Mouse (Mus musculus) neural tube, embryonic 14.5 days (tissue): ENCODE data around the gene Cacna1d. TPM values are rescaled to one million over a fixed set of nuclear protein-coding genes. Genes with fewer than 3 reads are reported as not detected.

Source experiments
- ATAC-seq: fragments of 200-750 bp; cut with Nextera tagmentation; 2 replicates; pipeline ENCODE4 v1.8.0; 2017; ENCODE audit warnings: low read depth, mild to moderate bottlenecking, moderate TSS enrichment, moderate library complexity
- H3K27ac ChIP-seq: fragments of 300-500 bp; sonication (generic); 2 replicates; pipeline ENCODE4 v1.5.1; 2014; ENCODE audit warnings: low read depth, mild to moderate bottlenecking, control low read depth, low read length, moderate library complexity, mixed read lengths
- H3K27me3 ChIP-seq: fragments of 300-500 bp; sonication (generic); 2 replicates; pipeline ENCODE4 v1.6.1; 2014; ENCODE audit warnings: low read length; ENCODE audit not compliant: control insufficient read depth, insufficient read depth
- H3K36me3 ChIP-seq: fragments of 300-500 bp; sonication (generic); 2 replicates; pipeline ENCODE4 v1.6.1; 2014; ENCODE audit warnings: low read length, mixed read lengths; ENCODE audit not compliant: control insufficient read depth, insufficient read depth
- H3K4me1 ChIP-seq: fragments of 300-500 bp; sonication (generic); 2 replicates; pipeline ENCODE4 v1.6.1; 2014; ENCODE audit warnings: low read length; ENCODE audit not compliant: control insufficient read depth, insufficient read depth
- H3K4me2 ChIP-seq: fragments of 300-500 bp; sonication (generic); 2 replicates; pipeline ENCODE4 v1.6.1; 2014; ENCODE audit warnings: mild to moderate bottlenecking, low read depth, low read length, control low read depth
- H3K4me3 ChIP-seq: fragments of 300-500 bp; sonication (generic); 2 replicates; pipeline ENCODE4 v1.5.1; 2014; ENCODE audit warnings: low read depth, low read length, control low read depth, mixed read lengths
- H3K9ac ChIP-seq: fragments of 300-500 bp; sonication (generic); replicated peaks from 2 replicates; pipeline ENCODE4 v1.6.1; 2014; ENCODE audit warnings: low read depth, mild to moderate bottlenecking, control low read depth, low read length, mixed read lengths
- H3K9me3 ChIP-seq: fragments of 300-500 bp; sonication (generic); 2 replicates; pipeline ENCODE4 v1.6.1; 2016; ENCODE audit warnings: low read length; ENCODE audit not compliant: control insufficient read depth
- WGBS: fragments of 180-500 bp; shearing (Covaris S2); extraction: QIAGEN DNeasy Blood & Tissue Kit; methylation state at CpG from one replicate; pipeline ENCODE4 v1.1.7; 2014; 5-methylcytosine and 5-hydroxymethylcytosine counted together
- polyA plus RNA-seq: library from polyadenylated mRNA; unstranded; fragments of >200 nt; fragmentation: Nextera tagmentation; extraction: Ambion mirVana; gene quantifications from 2 replicates; pipeline ENCODE4 v1.2.1, GENCODE M21; 2014

The Cacna1d gene
- polyA plus RNA-seq, 1 experiment from 2014 or later: 23.9 TPM

GRCm38 (mm10) chr14:30017794-30018462 is 473.3 kb downstream of the Cacna1d start:
- no peak for ATAC-seq
- no peak overlapping the region for H3K4me3 ChIP-seq
- H3K4me1 ChIP-seq: no peaks in the 10 kb centered on the region
- WGBS: 93% methylated on average over 8 of the region's 8 CpGs
- no peaks in the 10 kb centered on the region for H3K27me3 ChIP-seq
- no peak overlapping the region for H3K9ac ChIP-seq
- no peak overlapping the region for H3K4me2 ChIP-seq
- no peak overlapping the region for H3K27ac ChIP-seq
- no peaks in the 10 kb centered on the region for H3K9me3 ChIP-seq
- no peaks in the 10 kb centered on the region for H3K36me3 ChIP-seq

GRCm38 (mm10) chr14:30016666-30017065 is 474.6 kb downstream of the Cacna1d start:
- 88% methylated on average over 5 of the region's 5 CpGs for WGBS
- H3K4me3 ChIP-seq: no peak overlapping the region
- no peak for ATAC-seq

GRCm38 (mm10) chr14:30015008-30015407 is 476.2 kb downstream of the Cacna1d start:
- no peaks in the 10 kb centered on the region for H3K36me3 ChIP-seq
- no peak overlapping the region for H3K27ac ChIP-seq
- no peak overlapping the region for H3K4me2 ChIP-seq

More at GRCm38 (mm10) chr14:30016666-30017065, 474.6 kb downstream of the Cacna1d start:
- Histone ChIP-seq H3K4me1 (no peaks in the 10 kb centered on the region), H3K9ac (no peak overlapping the region), H3K9me3 (no peaks in the 10 kb centered on the region), H3K4me2 (no peak overlapping the region), H3K36me3 (no peaks in the 10 kb centered on the region), H3K27me3 (no peaks in the 10 kb centered on the region), H3K27ac (no peak overlapping the region)

GRCm38 (mm10) chr14:30014487-30014886 is 476.8 kb downstream of the Cacna1d start:
- Histone ChIP-seq H3K27me3 (no peaks in the 10 kb centered on the region), H3K36me3 (no peaks in the 10 kb centered on the region), H3K4me3 (no peak overlapping the region), H3K4me2 (no peak overlapping the region), H3K9me3 (no peaks in the 10 kb centered on the region), H3K9ac (no peak overlapping the region), H3K4me1 (no peaks in the 10 kb centered on the region), H3K27ac (no peak overlapping the region)
- WGBS: 57% methylated on average over 10 of the region's 10 CpGs
- no peak for ATAC-seq

More at GRCm38 (mm10) chr14:30015008-30015407, 476.2 kb downstream of the Cacna1d start:
- H3K4me1 ChIP-seq: no peaks in the 10 kb centered on the region
- WGBS: 71% methylated on average over 1 of the region's 1 CpGs
- H3K9me3 ChIP-seq: no peaks in the 10 kb centered on the region
- no peaks in the 10 kb centered on the region for H3K27me3 ChIP-seq
- no peak overlapping the region for H3K9ac ChIP-seq
- no peak for ATAC-seq
- no peak overlapping the region for H3K4me3 ChIP-seq

GRCm38 (mm10) chr14:30011886-30012560 is 479.2 kb downstream of the Cacna1d start:
- WGBS: 78% methylated on average over 10 of the region's 10 CpGs
- Histone ChIP-seq H3K4me2 (no peak overlapping the region), H3K4me3 (no peak overlapping the region), H3K4me1 (peaks cover 5% of the 10 kb centered on the region), H3K9me3 (no peaks in the 10 kb centered on the region), H3K27me3 (no peaks in the 10 kb centered on the region), H3K9ac (no peak overlapping the region), H3K27ac (no peak overlapping the region), H3K36me3 (no peaks in the 10 kb centered on the region)
- no peak for ATAC-seq

GRCm38 (mm10) chr14:30009864-30010560 is 481.2 kb downstream of the Cacna1d start:
- WGBS: 80% methylated on average over 10 of the region's 10 CpGs
- no peaks in the 10 kb centered on the region for H3K27me3 ChIP-seq
- H3K9ac ChIP-seq: no peak overlapping the region
- H3K4me2 ChIP-seq: no peak overlapping the region
- no peak overlapping the region for H3K27ac ChIP-seq
- H3K4me3 ChIP-seq: no peak overlapping the region
- peaks cover 5% of the 10 kb centered on the region for H3K4me1 ChIP-seq
- ATAC-seq: no peak
- H3K36me3 ChIP-seq: no peaks in the 10 kb centered on the region
- no peaks in the 10 kb centered on the region for H3K9me3 ChIP-seq

GRCm38 (mm10) chr14:30008733-30009575 is 482.3 kb downstream of the Cacna1d start, which contains the start of the genes Il17rb and Chdh:
Gene Il17rb, minus strand, starts transcription at chr14:30008896.
Gene Chdh, plus strand, starts transcription at chr14:30009023.
- Histone ChIP-seq H3K27me3 (no peaks in the 10 kb centered on the region), H3K4me1 (peaks cover 5% of the 10 kb centered on the region), H3K4me3 (peak within 1 kb of the TSS; percentile 44), H3K9me3 (no peaks in the 10 kb centered on the region), H3K36me3 (no peaks in the 10 kb centered on the region), H3K9ac (peak within 1 kb of the TSS; percentile 60), H3K27ac (no peak within 1 kb of the TSS), H3K4me2 (peak within 1 kb of the TSS; percentile 76)
- ATAC-seq: peak; percentile 71
- WGBS: 10% methylated on average over 54 of the region's 54 CpGs

GRCm38 (mm10) chr14:29999475-29999811 is 491.8 kb downstream of the Cacna1d start:
- H3K36me3 ChIP-seq: peaks cover 19% of the 10 kb centered on the region
- H3K9me3 ChIP-seq: no peaks in the 10 kb centered on the region
- H3K27me3 ChIP-seq: no peaks in the 10 kb centered on the region
- H3K4me1 ChIP-seq: no peaks in the 10 kb centered on the region
- 86% methylated on average over 3 of the region's 3 CpGs for WGBS
- H3K4me2 ChIP-seq: no peak overlapping the region
- H3K4me3 ChIP-seq: no peak overlapping the region
- ATAC-seq: no peak
- no peak overlapping the region for H3K9ac ChIP-seq
- H3K27ac ChIP-seq: no peak overlapping the region
